8 mouse cellular contexts compared by ENCODE assay signal in genomic region chr4:135434395-135434789, GRCm38 (mm10). TPM values are rescaled to one million over a fixed set of nuclear protein-coding genes. Genes with fewer than 3 reads are reported as not detected.
DNase-seq lines count a peak whose midpoint lies in the region; ATAC-seq and TF ChIP-seq lines count a peak whose summit lies in the region.

No protein-coding gene starts in this region.

- WGBS in kidney, postnatal 0 days, result 22% methylated on average over 11 of the region's 11 CpGs
- 21% methylated on average over 11 of the region's 11 CpGs for WGBS in hindbrain, embryonic 14.5 days
- 28% methylated on average over 11 of the region's 11 CpGs for WGBS in midbrain, embryonic 15.5 days

- H3K36me3 ChIP-seq in kidney, postnatal 0 days (ENCODE audit: insufficient read depth, low read length), result no peaks in the 10 kb centered on the region
- no peaks in the 10 kb centered on the region for H3K36me3 ChIP-seq in hindbrain, embryonic 14.5 days (replicated peaks; ENCODE audit: control insufficient read depth, insufficient read depth)
- no peaks in the 10 kb centered on the region for H3K36me3 ChIP-seq in midbrain, embryonic 15.5 days (replicated peaks)

- no peak for DNase-seq in kidney, postnatal 0 days (ENCODE audit: low spot score)
- no peak for DNase-seq in kidney, adult 8-10 months
- peak; percentile 45 for DNase-seq in hindbrain, embryonic 14.5 days (ENCODE audit: low spot score)
- no peak for DNase-seq in yolk sac, embryonic 10.5 days (ENCODE audit: low spot score)
- DNase-seq in ovary, postnatal 14 days (ENCODE audit: low spot score), result no peak
- DNase-seq in right cerebral cortex, adult 18-20 months, result no peak

- no peaks in the 10 kb centered on the region for H3K27me3 ChIP-seq in kidney, postnatal 0 days (ENCODE audit: insufficient read depth, low read length)
- H3K27me3 ChIP-seq in hindbrain, embryonic 14.5 days (ENCODE audit: control insufficient read depth, insufficient read depth, low read length), result no peaks in the 10 kb centered on the region
- no peaks in the 10 kb centered on the region for H3K27me3 ChIP-seq in midbrain, embryonic 15.5 days (replicated peaks)

- H3K4me1 ChIP-seq in kidney, postnatal 0 days (replicated peaks; ENCODE audit: insufficient read depth, low read length), result 0 out of 2 replicates have a peak, but pooled peaks cover 3% of the 10 kb centered on the region
- H3K4me1 ChIP-seq in cortical plate, adult 2 months (ENCODE audit: control insufficient read depth, insufficient read depth, low read length), result no peaks in the 10 kb centered on the region
- H3K4me1 ChIP-seq in hindbrain, embryonic 14.5 days (replicated peaks; ENCODE audit: control insufficient read depth, insufficient read depth, low read length), result peaks cover 10% of the 10 kb centered on the region
- peaks cover 21% of the 10 kb centered on the region for H3K4me1 ChIP-seq in midbrain, embryonic 15.5 days

- no peak for TF ChIP-seq CTCF in kidney, postnatal 0 days (IDR thresholded peaks at IDR 0.05; ENCODE audit: low read depth)
- TF ChIP-seq CTCF in cortical plate, adult 2 months (IDR thresholded peaks at IDR 0.05; ENCODE audit: extremely low read depth, insufficient read depth, low read length), result no peak

- no peak for ATAC-seq in kidney, postnatal 0 days (replicated peaks; ENCODE audit: low FRiP score, low read depth)
- ATAC-seq in hindbrain, embryonic 14.5 days (ENCODE audit: low FRiP score), result peak; percentile 21; the same call in 1 of the 2 replicates
- peak; percentile 56; the same call in 1 of the 2 replicates for ATAC-seq in midbrain, embryonic 15.5 days (replicated peaks)

- peak overlapping the region; percentile 96 for H3K4me2 ChIP-seq in kidney, postnatal 0 days (ENCODE audit: low read length)
- H3K4me2 ChIP-seq in hindbrain, embryonic 14.5 days (replicated peaks), result peak overlapping the region; percentile 96
- peak overlapping the region; percentile 93 for H3K4me2 ChIP-seq in midbrain, embryonic 15.5 days

- H3K27ac ChIP-seq in kidney, postnatal 0 days, result peak overlapping the region; percentile 62; the same call in 1 of the 2 replicates
- H3K27ac ChIP-seq in cortical plate, adult 2 months (ENCODE audit: insufficient read depth, low read length), result peak overlapping the region; percentile 24; the same call in 1 of the 2 replicates
- H3K27ac ChIP-seq in hindbrain, embryonic 14.5 days, result peak overlapping the region; percentile 83
- H3K27ac ChIP-seq in midbrain, embryonic 15.5 days, result peak overlapping the region; percentile 85

- peak overlapping the region; percentile 78 for H3K4me3 ChIP-seq in kidney, postnatal 0 days (replicated peaks; ENCODE audit: low read depth, low read length)
- H3K4me3 ChIP-seq in cortical plate, adult 2 months (ENCODE audit: insufficient read depth, low read length), result peak overlapping the region; percentile 57
- peak overlapping the region; percentile 77 for H3K4me3 ChIP-seq in hindbrain, embryonic 14.5 days (replicated peaks; ENCODE audit: low read length)
- peak overlapping the region; percentile 94 for H3K4me3 ChIP-seq in midbrain, embryonic 15.5 days

- no peak for TF ChIP-seq POLR2A in cortical plate, adult 2 months (IDR thresholded peaks at IDR 0.05; ENCODE audit: extremely low read depth, insufficient read depth, low read length)

- H3K9ac ChIP-seq in kidney, postnatal 0 days (ENCODE audit: low read depth, low read length), result peak overlapping the region; percentile 82
- H3K9ac ChIP-seq in hindbrain, embryonic 14.5 days, result peak overlapping the region; percentile 72
- H3K9ac ChIP-seq in midbrain, embryonic 15.5 days, result peak overlapping the region; percentile 65

- H3K9me3 ChIP-seq in kidney, postnatal 0 days (replicated peaks; ENCODE audit: low read length), result no peaks in the 10 kb centered on the region
- no peaks in the 10 kb centered on the region for H3K9me3 ChIP-seq in hindbrain, embryonic 14.5 days (ENCODE audit: control insufficient read depth, low read length)
- H3K9me3 ChIP-seq in midbrain, embryonic 15.5 days, result no peaks in the 10 kb centered on the region

RNA-seq across cellular contexts. Expression of gene Rcan3, which starts 0.7 kb away (rescaled TPM):
- polyA plus RNA-seq in kidney, postnatal 0 days (2015; fragmentation: Nextera tagmentation; extraction: Ambion mirVana), result 16.2 and 17.8 TPM in 2 replicates
- polyA plus RNA-seq in cortical plate, adult 2 months (2012; rRNA removed), result 19.5 and 21.5 TPM in 2 replicates
- 46.0 and 48.8 TPM in 2 replicates for polyA plus RNA-seq in hindbrain, embryonic 14.5 days (2014; fragmentation: Nextera tagmentation; extraction: Ambion mirVana)
- 53.0 and 54.1 TPM in 2 replicates for polyA plus RNA-seq in midbrain, embryonic 15.5 days (2015; fragmentation: Nextera tagmentation; extraction: Ambion mirVana)

RNA-seq across cellular contexts. Expression of gene Ncmap, which starts 36.4 kb away (rescaled TPM):
- 2.0 and 2.6 TPM in 2 replicates for polyA plus RNA-seq in kidney, postnatal 0 days (2015; fragmentation: Nextera tagmentation; extraction: Ambion mirVana)
- 0.96 and 1.3 TPM in 2 replicates for polyA plus RNA-seq in cortical plate, adult 2 months (2012; rRNA removed)
- polyA plus RNA-seq in hindbrain, embryonic 14.5 days (2014; fragmentation: Nextera tagmentation; extraction: Ambion mirVana), result 0.90 and 1.0 TPM in 2 replicates
- 1.1 and 1.2 TPM in 2 replicates for polyA plus RNA-seq in midbrain, embryonic 15.5 days (2015; fragmentation: Nextera tagmentation; extraction: Ambion mirVana)

Comparison
In these comparisons a context has a peak if more than half of its experiments do, and no peak if none do; other contexts are left out.
1. H3K27ac ChIP-seq: peak in every context shown above with its lines; median percentile 85 in midbrain, embryonic 15.5 days; 83 in hindbrain, embryonic 14.5 days; 62 in kidney, postnatal 0 days; 24 in cortical plate, adult 2 months.